Mouse (Mus musculus): ENCODE measurements around the gene Sema4g. TPM values are rescaled to one million over a fixed set of nuclear protein-coding genes. Genes with fewer than 3 reads are reported as not detected.
A peak's percentile ranks its signal among the peaks of the same experiment; 100 is the strongest.

The Sema4g gene
- polyA plus RNA-seq, 1 experiment, result 92.2 TPM

- WGBS, result 86% methylated on average over 8 of the region's 8 CpGs
- no peak for DNase-seq
- TF ChIP-seq POLR2A (IDR thresholded peaks at IDR 0.05; ENCODE audit: low read depth, low read length), result no peak
- no peak for TF ChIP-seq CTCF (conservative IDR thresholded peaks at IDR 0.05; ENCODE audit: insufficient read depth, insufficient read length, low read depth, low read length)
- H3K36me3 ChIP-seq (ENCODE audit: control insufficient read depth, insufficient read depth, low read length), result no peaks in the 10 kb centered on the region
- H3K27ac ChIP-seq (ENCODE audit: insufficient read depth, low read depth, low read length), result no peak overlapping the region
- H3K4me3 ChIP-seq (ENCODE audit: insufficient read depth, low read depth, low read length), result no peak overlapping the region
- peaks cover 17% of the 10 kb centered on the region for H3K4me1 ChIP-seq (ENCODE audit: control insufficient read depth, insufficient read depth, low read length)
- H3K27me3 ChIP-seq (replicated peaks; ENCODE audit: control insufficient read depth, insufficient read depth, low read length), result no peaks in the 10 kb centered on the region
Observed at GRCm38 (mm10) chr19:45012219-45012618, 23.3 kb downstream of the Sema4g start.

GRCm38 (mm10) chr19:45012636-45013035, 23.7 kb downstream of the Sema4g start:
- WGBS, result 30% methylated on average over 6 of the region's 6 CpGs
- peaks cover 13% of the 10 kb centered on the region for H3K4me1 ChIP-seq (ENCODE audit: control insufficient read depth, insufficient read depth, low read length)
- H3K27ac ChIP-seq (ENCODE audit: insufficient read depth, low read depth, low read length), result no peak overlapping the region
- H3K4me3 ChIP-seq (ENCODE audit: insufficient read depth, low read depth, low read length), result no peak overlapping the region
- no peaks in the 10 kb centered on the region for H3K36me3 ChIP-seq (ENCODE audit: control insufficient read depth, insufficient read depth, low read length)
- peak; percentile 70 for DNase-seq
- H3K27me3 ChIP-seq (replicated peaks; ENCODE audit: control insufficient read depth, insufficient read depth, low read length), result no peaks in the 10 kb centered on the region
- TF ChIP-seq POLR2A (IDR thresholded peaks at IDR 0.05; ENCODE audit: low read depth, low read length) (no peak), CTCF (conservative IDR thresholded peaks at IDR 0.05; ENCODE audit: insufficient read depth, insufficient read length, low read depth, low read length) (peak; percentile 18; the same call in 1 of the 2 replicates)

- H3K4me3 ChIP-seq (ENCODE audit: insufficient read depth, low read depth, low read length), result no peak overlapping the region
- WGBS, result 54% methylated on average over 6 of the region's 6 CpGs
- H3K27me3 ChIP-seq (replicated peaks; ENCODE audit: control insufficient read depth, insufficient read depth, low read length), result no peaks in the 10 kb centered on the region
- H3K36me3 ChIP-seq (ENCODE audit: control insufficient read depth, insufficient read depth, low read length), result no peaks in the 10 kb centered on the region
- H3K27ac ChIP-seq (ENCODE audit: insufficient read depth, low read depth, low read length), result peak overlapping the region; percentile 85
- no peak for DNase-seq
- TF ChIP-seq POLR2A (IDR thresholded peaks at IDR 0.05; ENCODE audit: low read depth, low read length) (no peak), CTCF (conservative IDR thresholded peaks at IDR 0.05; ENCODE audit: insufficient read depth, insufficient read length, low read depth, low read length) (no peak)
- H3K4me1 ChIP-seq (ENCODE audit: control insufficient read depth, insufficient read depth, low read length), result peaks cover 7% of the 10 kb centered on the region
Observed at GRCm38 (mm10) chr19:45013581-45014225, 24.8 kb downstream of the Sema4g start.

DNA sequence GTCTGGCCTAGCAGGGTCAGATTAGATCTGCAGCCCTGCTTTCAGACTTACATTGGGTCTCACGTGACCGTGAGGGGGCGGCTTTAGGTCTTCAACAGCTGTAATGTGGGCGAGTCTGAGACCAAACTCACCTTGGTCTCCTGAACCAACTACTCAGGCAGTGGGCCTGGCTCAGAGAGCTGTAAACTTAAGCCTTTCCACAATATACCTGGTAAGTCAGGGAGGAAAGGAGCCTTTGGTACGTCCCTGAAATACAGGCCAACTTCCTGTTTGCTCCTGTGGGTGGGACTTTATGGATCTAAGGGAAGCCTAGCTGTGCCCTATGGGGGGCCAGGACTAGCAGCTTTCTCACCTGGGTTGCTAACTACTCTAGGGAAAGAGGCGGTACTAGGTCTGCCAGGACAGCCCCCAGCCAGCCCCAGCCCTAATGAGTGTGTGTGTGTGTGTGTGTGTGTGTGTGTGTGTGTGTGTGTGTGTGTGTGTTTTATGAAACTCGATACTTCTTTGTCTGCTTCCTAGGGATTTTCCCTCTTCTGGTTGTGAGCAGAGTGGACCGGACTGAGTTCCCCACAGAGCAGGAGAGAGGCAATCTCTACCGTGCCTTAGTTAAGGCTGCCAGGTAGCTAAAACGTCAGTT, 25.6 kb downstream of the Sema4g start, which contains the start of gene Lzts2:
TSS of gene Lzts2 (plus strand) at position 80 of the 637 bp plus-strand sequence.
- TF ChIP-seq POLR2A (IDR thresholded peaks at IDR 0.05; ENCODE audit: low read depth, low read length) (no peak), CTCF (conservative IDR thresholded peaks at IDR 0.05; ENCODE audit: insufficient read depth, insufficient read length, low read depth, low read length) (no peak)
- Histone ChIP-seq H3K4me1 (ENCODE audit: control insufficient read depth, insufficient read depth, low read length) (peaks cover 10% of the 10 kb centered on the region), H3K36me3 (ENCODE audit: control insufficient read depth, insufficient read depth, low read length) (no peaks in the 10 kb centered on the region), H3K27me3 (replicated peaks; ENCODE audit: control insufficient read depth, insufficient read depth, low read length) (no peaks in the 10 kb centered on the region), H3K4me3 (ENCODE audit: insufficient read depth, low read depth, low read length) (peak within 1 kb of the TSS; percentile 79), H3K27ac (ENCODE audit: insufficient read depth, low read depth, low read length) (peak within 1 kb of the TSS; percentile 85)
- WGBS, result 11% methylated on average over 10 of the region's 10 CpGs
- no peak for DNase-seq

DNA sequence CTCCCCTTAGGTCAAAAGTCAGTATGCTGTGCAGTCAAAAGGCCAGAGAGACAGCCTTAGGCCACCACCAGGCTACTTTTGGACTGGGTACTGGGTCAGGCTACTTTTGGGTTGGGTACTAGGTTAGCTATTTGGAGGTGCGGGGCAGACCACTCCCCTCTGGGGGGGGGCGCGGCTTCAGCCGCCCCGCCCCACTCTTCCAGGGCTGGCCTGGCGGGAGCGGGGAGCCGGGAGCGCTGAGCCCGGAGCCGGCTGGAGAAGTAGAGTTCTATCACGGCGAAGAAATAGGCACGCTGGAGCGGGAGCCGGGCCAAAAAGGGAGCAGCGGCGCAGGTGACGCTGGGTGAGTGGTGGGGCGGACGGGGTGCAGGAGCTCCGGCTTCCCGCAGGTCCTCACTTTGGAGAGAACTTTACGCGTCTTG, 26.1 kb downstream of the Sema4g start:
- H3K4me3 ChIP-seq (ENCODE audit: insufficient read depth, low read depth, low read length), result peak overlapping the region; percentile 79
- 1% methylated on average over 25 of the region's 25 CpGs for WGBS
- DNase-seq, result peak; percentile 92

GRCm38 (mm10) chr19:45015518-45016281, 26.8 kb downstream of the Sema4g start:
- peaks cover 11% of the 10 kb centered on the region for H3K4me1 ChIP-seq (ENCODE audit: control insufficient read depth, insufficient read depth, low read length)

More for the DNA sequence above, 26.1 kb downstream of the Sema4g start:
- Histone ChIP-seq H3K36me3 (ENCODE audit: control insufficient read depth, insufficient read depth, low read length) (no peaks in the 10 kb centered on the region), H3K27me3 (replicated peaks; ENCODE audit: control insufficient read depth, insufficient read depth, low read length) (no peaks in the 10 kb centered on the region), H3K4me1 (ENCODE audit: control insufficient read depth, insufficient read depth, low read length) (peaks cover 10% of the 10 kb centered on the region), H3K27ac (ENCODE audit: insufficient read depth, low read depth, low read length) (peak overlapping the region; percentile 85)
- TF ChIP-seq POLR2A (IDR thresholded peaks at IDR 0.05; ENCODE audit: low read depth, low read length), result no peak
- 0 out of 2 replicates have a peak, but pooled peaks have one; percentile 7 for TF ChIP-seq CTCF (conservative IDR thresholded peaks at IDR 0.05; ENCODE audit: insufficient read depth, insufficient read length, low read depth, low read length)

More at GRCm38 (mm10) chr19:45015518-45016281, 26.8 kb downstream of the Sema4g start:
- Histone ChIP-seq H3K27ac (ENCODE audit: insufficient read depth, low read depth, low read length) (peak overlapping the region; percentile 85), H3K4me3 (ENCODE audit: insufficient read depth, low read depth, low read length) (peak overlapping the region; percentile 79), H3K27me3 (replicated peaks; ENCODE audit: control insufficient read depth, insufficient read depth, low read length) (no peaks in the 10 kb centered on the region), H3K36me3 (ENCODE audit: control insufficient read depth, insufficient read depth, low read length) (no peaks in the 10 kb centered on the region)
- under 1% methylated on average over 34 of the region's 34 CpGs for WGBS
- DNase-seq, result peak; percentile 76
- TF ChIP-seq CTCF (conservative IDR thresholded peaks at IDR 0.05; ENCODE audit: insufficient read depth, insufficient read length, low read depth, low read length), result no peak
- TF ChIP-seq POLR2A (IDR thresholded peaks at IDR 0.05; ENCODE audit: low read depth, low read length), result no peak

All from kidney, adult 2 months (tissue).